Mouse (Mus musculus) B cell, adult 62 days (primary cell): ENCODE measurements around the gene Tmc7. TPM values are rescaled to one million over a fixed set of nuclear protein-coding genes. Genes with fewer than 3 reads are reported as not detected.

ENCODE experiments used
- total RNA-seq: library from RNA; stranded (reverse); gene quantifications from 4 replicates; pipeline ENCODE4 v1.2.4, GENCODE M21; 2023

The Tmc7 gene
- 0.15 to 1.1 TPM (median 0.70 TPM) in 4 replicates for total RNA-seq

GRCm38 (mm10) chr7:118584257-118584907, at the start of gene Tmc7:
TSS of gene Tmc7 (minus strand) at chr7:118584736.

DNA sequence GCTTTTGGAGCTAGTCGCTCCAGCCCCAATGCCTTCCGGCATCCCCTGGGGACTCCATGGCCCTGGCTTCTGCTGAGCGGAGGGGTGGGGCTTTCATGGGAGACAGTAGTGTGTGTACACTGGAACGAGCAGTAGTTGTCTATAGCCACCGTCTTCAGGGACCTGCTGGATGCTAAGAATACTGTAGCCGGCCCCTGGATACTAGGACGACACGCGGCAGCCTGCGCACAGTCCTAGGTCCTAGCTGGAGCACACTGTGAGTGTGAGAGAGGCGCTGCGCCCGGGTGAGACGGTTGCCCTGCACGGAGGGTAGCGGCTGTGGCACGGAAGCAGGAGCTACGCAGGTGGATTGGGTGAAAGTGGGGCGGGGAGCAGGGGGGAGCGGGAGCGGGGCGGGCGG, 12.7 kb upstream of the Tmc7 start, which contains the start of gene Tmc5:
TSS of gene Tmc5 (plus strand) at position 97 of the 400 bp plus-strand sequence.

DNA sequence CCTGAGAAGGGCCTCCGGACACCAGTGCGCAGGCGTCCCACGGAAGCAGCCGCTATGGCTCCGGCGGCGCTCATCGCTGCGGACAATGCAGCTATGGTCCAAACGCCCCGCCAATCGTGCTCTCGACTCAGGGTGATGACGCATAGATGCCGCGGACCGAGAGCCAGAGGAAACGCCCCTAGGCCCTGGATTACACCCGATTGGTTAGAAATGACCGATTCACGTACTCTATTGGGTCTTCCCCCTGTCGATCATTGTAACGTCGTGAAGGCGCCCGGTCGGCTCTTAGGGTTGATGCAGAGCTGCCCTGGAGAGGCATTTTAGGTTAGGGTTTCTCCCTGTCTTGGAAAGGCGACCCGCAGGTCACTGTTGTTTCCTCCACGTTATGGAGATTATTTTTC, 51.4 kb downstream of the Tmc7 start, which contains the start of gene Coq7:
TSS of gene Coq7 (minus strand) at position 179 of the 401 bp plus-strand sequence.

DNA sequence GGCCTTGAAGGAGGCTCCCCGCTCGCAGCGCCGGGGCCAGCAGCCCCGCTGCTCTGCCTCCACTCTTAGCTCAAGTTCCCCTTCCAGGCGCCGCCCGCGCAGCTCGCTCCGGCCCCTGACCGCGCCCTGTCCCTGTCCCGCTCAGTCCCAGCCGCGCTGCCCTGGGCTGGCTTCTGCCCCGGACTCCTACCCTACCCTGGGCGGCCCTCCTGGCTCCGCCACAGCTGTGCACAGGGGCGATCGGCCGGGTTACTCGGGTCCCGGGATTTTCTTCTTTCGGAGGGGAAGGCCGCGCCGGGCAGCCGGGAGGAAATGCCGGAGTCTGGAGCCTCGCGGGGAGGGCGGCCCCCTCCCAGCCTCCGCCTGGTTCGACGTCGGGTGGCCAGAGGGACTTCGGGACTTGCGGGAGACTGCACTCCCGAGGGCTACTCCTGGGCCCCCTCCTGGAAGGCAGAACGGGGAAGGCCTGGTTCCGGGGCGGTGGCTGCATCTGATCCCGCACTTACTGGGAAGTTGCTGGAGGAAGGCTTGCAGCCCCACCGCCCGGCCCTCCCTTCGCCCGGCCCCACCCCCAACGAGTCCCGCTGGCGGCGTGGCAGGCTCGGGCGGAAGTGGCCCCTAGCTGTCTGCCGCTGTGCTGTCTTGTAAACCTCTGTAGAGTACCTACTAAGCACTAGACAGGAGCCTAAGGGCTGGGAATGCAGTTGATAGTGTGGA, 92.9 kb downstream of the Tmc7 start, which contains the start of gene Itpripl2:
TSS of gene Itpripl2 (minus strand) at position 545 of the 717 bp plus-strand sequence.

Other genes with a start within 250 kb of the Tmc7 start
- gene Syt17, start 136.5 kb downstream of the Tmc7 start, total RNA-seq = not detected in 4 replicates
- gene Itpripl2, start 92.8 kb downstream of the Tmc7 start, total RNA-seq = 0.33 to 0.63 TPM (median 0.41 TPM) in 4 replicates
- gene Coq7, start 51.4 kb downstream of the Tmc7 start, total RNA-seq = 14.3 to 17.8 TPM (median 16.4 TPM) in 4 replicates
- gene Tmc5, start 12.6 kb upstream of the Tmc7 start, total RNA-seq = not detected in 4 replicates
- gene Gde1, start 121.0 kb upstream of the Tmc7 start, total RNA-seq = 34.8 to 38.9 TPM (median 37.2 TPM) in 4 replicates
- 6.3 to 9.3 TPM (median 8.0 TPM) in 4 replicates for gene Ccp110, start 127.8 kb upstream of the Tmc7 start, total RNA-seq
- 63.6 to 69.4 TPM (median 67.1 TPM) in 4 replicates for gene Vps35l, start 155.5 kb upstream of the Tmc7 start, total RNA-seq